Mouse (Mus musculus): Measurements from ENCODE around the gene Mbtps2. TPM values are rescaled to one million over a fixed set of nuclear protein-coding genes. Genes with fewer than 3 reads are reported as not detected.

The Mbtps2 gene
- polyA plus RNA-seq, 1 experiment from 2014 or later, result 24.8 TPM

DNA sequence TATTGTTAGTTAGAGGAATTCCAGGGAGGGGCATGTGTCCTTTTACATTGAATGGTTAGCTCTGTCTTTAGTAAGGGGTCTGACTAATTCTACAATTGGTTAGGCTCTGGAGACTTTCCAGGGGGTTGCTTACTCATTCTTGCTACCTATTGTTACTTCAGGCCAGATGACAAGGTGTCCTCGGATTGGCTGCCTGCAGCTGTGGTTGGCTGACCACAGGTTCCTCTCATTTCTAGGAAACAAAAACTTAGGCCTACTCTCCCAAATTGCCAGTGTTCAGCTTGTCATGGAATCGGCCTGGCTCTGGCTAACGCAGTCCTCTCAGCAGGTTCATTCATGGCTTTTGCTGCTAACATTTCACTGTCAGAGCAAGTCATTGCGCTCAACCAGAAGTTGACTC, 31.8 kb upstream of the Mbtps2 start:
- no peaks in the 10 kb centered on the region for H3K36me3 ChIP-seq (ENCODE audit: insufficient read depth)
- no peak for TF ChIP-seq CTCF (IDR thresholded peaks at IDR 0.05; ENCODE audit: low read depth)
- H3K9ac ChIP-seq, result no peak overlapping the region
- no peak for ATAC-seq (ENCODE audit: insufficient read depth)
- H3K27ac ChIP-seq (ENCODE audit: low read depth), result no peak overlapping the region
- H3K4me3 ChIP-seq (ENCODE audit: low read depth, low read length), result no peak overlapping the region
- H3K4me2 ChIP-seq, result no peak overlapping the region
- DNase-seq, result no peak
- WGBS, result 85% methylated on average over 4 of the region's 4 CpGs
- no peaks in the 10 kb centered on the region for H3K9me3 ChIP-seq (ENCODE audit: low read depth, low read length)
- no peaks in the 10 kb centered on the region for H3K4me1 ChIP-seq (ENCODE audit: insufficient read depth)
- H3K27me3 ChIP-seq (ENCODE audit: insufficient read depth, low read length), result no peaks in the 10 kb centered on the region

GRCm38 (mm10) chrX:157612894-157613293, 14.4 kb upstream of the Mbtps2 start:
- ATAC-seq (ENCODE audit: insufficient read depth) (peak; percentile 69; the same call in 1 of the 2 replicates), DNase-seq (peak; percentile 8)
- peak overlapping the region; percentile 53 for H3K4me2 ChIP-seq
- WGBS, result 26% methylated on average over 32 of the region's 32 CpGs
- H3K9ac ChIP-seq, result no peak overlapping the region
- H3K9me3 ChIP-seq (ENCODE audit: low read depth, low read length), result no peaks in the 10 kb centered on the region
- TF ChIP-seq CTCF (IDR thresholded peaks at IDR 0.05; ENCODE audit: low read depth), result no peak
- no peaks in the 10 kb centered on the region for H3K27me3 ChIP-seq (ENCODE audit: insufficient read depth, low read length)
- H3K4me1 ChIP-seq (ENCODE audit: insufficient read depth), result no peaks in the 10 kb centered on the region
- H3K4me3 ChIP-seq (ENCODE audit: low read depth, low read length), result 0 out of 2 replicates have a peak overlapping the region, but pooled peaks have one; percentile 16
- no peak overlapping the region for H3K27ac ChIP-seq (ENCODE audit: low read depth)
- no peaks in the 10 kb centered on the region for H3K36me3 ChIP-seq (ENCODE audit: insufficient read depth)

- ATAC-seq (ENCODE audit: insufficient read depth), result no peak
- H3K36me3 ChIP-seq (ENCODE audit: insufficient read depth), result no peaks in the 10 kb centered on the region
These were observed 2.9 kb upstream of the Mbtps2 start for GRCm38 (mm10) chrX:157601450-157601849.

DNA sequence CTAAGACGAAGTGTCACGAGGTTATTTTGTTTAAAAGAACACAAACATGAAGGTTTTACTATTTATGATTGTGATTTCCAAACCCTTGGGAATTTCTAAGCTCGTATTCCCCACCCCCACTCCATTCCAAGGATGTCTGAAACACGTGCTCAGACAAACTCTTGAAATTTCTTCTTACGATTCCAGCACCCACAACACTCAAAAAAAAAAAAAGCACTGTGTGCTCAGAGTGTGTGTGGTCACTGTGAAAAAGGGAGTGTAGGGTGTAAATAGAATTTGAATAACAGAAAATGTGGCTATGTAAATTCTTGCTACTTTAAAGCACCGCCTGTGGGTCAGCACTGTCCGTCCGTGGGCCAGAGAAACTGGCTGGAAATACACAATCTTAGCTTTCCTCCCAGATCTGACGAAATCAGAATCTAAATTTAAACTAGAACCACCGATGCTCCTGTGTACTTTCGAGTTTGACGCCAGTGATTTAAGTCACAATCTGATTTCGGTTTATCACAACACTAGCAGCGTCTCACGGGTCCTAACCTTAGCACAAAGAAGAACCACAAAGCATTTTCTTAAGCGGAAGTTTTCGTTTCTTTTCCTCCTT, 830 bp downstream of the Mbtps2 start:
- Histone ChIP-seq H3K4me2 (peak overlapping the region; percentile 63), H3K9ac (peak overlapping the region; percentile 88), H3K4me3 (ENCODE audit: low read depth, low read length) (peak overlapping the region; percentile 62), H3K4me1 (ENCODE audit: insufficient read depth) (no peaks in the 10 kb centered on the region), H3K9me3 (ENCODE audit: low read depth, low read length) (no peaks in the 10 kb centered on the region), H3K36me3 (ENCODE audit: insufficient read depth) (no peaks in the 10 kb centered on the region), H3K27ac (ENCODE audit: low read depth) (peak overlapping the region; percentile 95), H3K27me3 (ENCODE audit: insufficient read depth, low read length) (no peaks in the 10 kb centered on the region)
- ATAC-seq (ENCODE audit: insufficient read depth) (peak; percentile 27; the same call in 1 of the 2 replicates), DNase-seq (peak; percentile 62)
- TF ChIP-seq CTCF (IDR thresholded peaks at IDR 0.05; ENCODE audit: low read depth), result no peak
- WGBS, result 13% methylated on average over 17 of the region's 17 CpGs

More at GRCm38 (mm10) chrX:157601450-157601849, 2.9 kb upstream of the Mbtps2 start:
- Histone ChIP-seq H3K4me1 (ENCODE audit: insufficient read depth) (no peaks in the 10 kb centered on the region), H3K9me3 (ENCODE audit: low read depth, low read length) (no peaks in the 10 kb centered on the region), H3K9ac (no peak overlapping the region), H3K27ac (ENCODE audit: low read depth) (no peak overlapping the region), H3K27me3 (ENCODE audit: insufficient read depth, low read length) (no peaks in the 10 kb centered on the region), H3K4me3 (ENCODE audit: low read depth, low read length) (no peak overlapping the region), H3K4me2 (no peak overlapping the region)
- peak; percentile 72 for DNase-seq
- peak; percentile 54 for TF ChIP-seq CTCF (IDR thresholded peaks at IDR 0.05; ENCODE audit: low read depth)
- WGBS, result 13% methylated on average over 3 of the region's 3 CpGs

- no peak for ATAC-seq (ENCODE audit: insufficient read depth)
- WGBS, result 75% methylated on average over 5 of the region's 5 CpGs
- Histone ChIP-seq H3K4me2 (peak overlapping the region; percentile 63), H3K4me3 (ENCODE audit: low read depth, low read length) (peak overlapping the region; percentile 62), H3K36me3 (ENCODE audit: insufficient read depth) (no peaks in the 10 kb centered on the region), H3K27me3 (ENCODE audit: insufficient read depth, low read length) (no peaks in the 10 kb centered on the region), H3K27ac (ENCODE audit: low read depth) (no peak overlapping the region), H3K4me1 (ENCODE audit: insufficient read depth) (no peaks in the 10 kb centered on the region), H3K9me3 (ENCODE audit: low read depth, low read length) (no peaks in the 10 kb centered on the region), H3K9ac (peak overlapping the region; percentile 88; the same call in 1 of the 2 replicates)
- DNase-seq, result no peak
- no peak for TF ChIP-seq CTCF (IDR thresholded peaks at IDR 0.05; ENCODE audit: low read depth)
These were observed 1.7 kb downstream of the Mbtps2 start for GRCm38 (mm10) chrX:157596802-157597201.

- no peaks in the 10 kb centered on the region for H3K9me3 ChIP-seq (ENCODE audit: low read depth, low read length)
- H3K27me3 ChIP-seq (ENCODE audit: insufficient read depth, low read length), result no peaks in the 10 kb centered on the region
- ATAC-seq (ENCODE audit: insufficient read depth), result no peak
- no peak for DNase-seq
- WGBS, result 72% methylated on average over 6 of the region's 6 CpGs
- H3K36me3 ChIP-seq (ENCODE audit: insufficient read depth), result no peaks in the 10 kb centered on the region
- no peak overlapping the region for H3K27ac ChIP-seq (ENCODE audit: low read depth)
- H3K4me3 ChIP-seq (ENCODE audit: low read depth, low read length), result no peak overlapping the region
- H3K4me2 ChIP-seq, result no peak overlapping the region
- H3K4me1 ChIP-seq (ENCODE audit: insufficient read depth), result no peaks in the 10 kb centered on the region
- TF ChIP-seq CTCF (IDR thresholded peaks at IDR 0.05; ENCODE audit: low read depth), result no peak
- H3K9ac ChIP-seq, result no peak overlapping the region
These were observed 2.6 kb downstream of the Mbtps2 start for GRCm38 (mm10) chrX:157595927-157596326.

DNA sequence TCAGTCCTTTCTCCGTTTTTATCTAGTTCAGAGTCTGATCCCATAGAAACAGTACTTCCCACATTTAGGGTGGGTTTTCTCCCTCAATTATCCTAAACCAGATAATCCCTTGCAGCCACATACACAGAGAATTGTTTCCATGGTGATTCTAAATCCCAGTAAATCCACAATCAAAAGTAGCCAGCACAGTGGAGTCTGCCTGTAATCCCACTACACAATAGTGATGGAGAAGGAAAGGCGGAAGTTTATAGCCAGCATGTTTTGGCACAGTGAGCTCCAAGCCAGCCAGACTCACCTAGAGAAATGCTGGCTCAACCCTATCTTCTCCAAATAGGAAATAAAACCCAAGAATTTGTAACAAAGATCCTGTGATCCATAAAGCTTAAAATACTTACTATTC, 3.9 kb downstream of the Mbtps2 start:
- WGBS, result 82% methylated on average over 2 of the region's 2 CpGs
- no peak overlapping the region for H3K4me3 ChIP-seq (ENCODE audit: low read depth, low read length)
- H3K4me1 ChIP-seq (ENCODE audit: insufficient read depth), result no peaks in the 10 kb centered on the region
- no peak for ATAC-seq (ENCODE audit: insufficient read depth)
- DNase-seq, result no peak
- no peak overlapping the region for H3K4me2 ChIP-seq
- no peak overlapping the region for H3K27ac ChIP-seq (ENCODE audit: low read depth)
- 0 out of 2 replicates have a peak, but pooled peaks cover 6% of the 10 kb centered on the region for H3K36me3 ChIP-seq (ENCODE audit: insufficient read depth)
- no peak overlapping the region for H3K9ac ChIP-seq
- H3K9me3 ChIP-seq (ENCODE audit: low read depth, low read length), result no peaks in the 10 kb centered on the region
- no peak for TF ChIP-seq CTCF (IDR thresholded peaks at IDR 0.05; ENCODE audit: low read depth)
- H3K27me3 ChIP-seq (ENCODE audit: insufficient read depth, low read length), result no peaks in the 10 kb centered on the region

Measured in lung, embryonic 14.5 days (tissue).